Mouse (Mus musculus) kidney, adult 10 weeks (tissue): Measurements from ENCODE around the gene Olfr923. TPM values are rescaled to one million over a fixed set of nuclear protein-coding genes. Genes with fewer than 3 reads are reported as not detected.

Experiments
- polyA plus RNA-seq: library from polyadenylated mRNA; stranded (reverse); fragments of 350-450 nt; fragmentation: Illumina TruSeq; extraction: RNeasy Lipid Tissue Mini Kit (QIAGEN cat#74804); gene quantifications from one replicate; pipeline ENCODE4 v1.2.3, GENCODE M21; 2014; ENCODE audit warnings: low read depth, low replicate concordance

Olfr923 gene
- polyA plus RNA-seq = not detected

GRCm38 (mm10) chr9:38826245-38826644 is at the start of gene Olfr923:
Gene Olfr923, plus strand, starts transcription at chr9:38826545.

DNA sequence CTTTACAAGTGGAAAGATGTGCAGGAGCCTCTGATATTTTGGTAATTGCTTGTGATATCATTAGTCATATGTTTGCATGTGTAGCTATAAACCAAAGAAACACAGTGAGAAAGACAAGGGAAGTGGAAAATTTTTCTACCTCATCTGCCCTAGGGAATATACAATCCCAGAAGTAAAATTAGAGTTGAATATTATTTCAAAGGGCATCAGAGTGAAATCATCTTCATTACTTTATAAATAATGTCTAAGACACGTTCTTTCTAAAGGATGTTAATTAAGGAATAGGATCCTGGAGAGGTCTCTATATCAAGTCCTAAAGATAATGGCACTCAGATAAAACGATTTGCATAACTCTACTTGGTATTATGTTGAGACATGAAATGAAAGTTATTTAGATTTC is 12.0 kb upstream of the Olfr923 start, which contains the start of gene Olfr922:
Gene Olfr922 (plus strand): TSS at position 301 of the 400 bp plus-strand sequence.

DNA sequence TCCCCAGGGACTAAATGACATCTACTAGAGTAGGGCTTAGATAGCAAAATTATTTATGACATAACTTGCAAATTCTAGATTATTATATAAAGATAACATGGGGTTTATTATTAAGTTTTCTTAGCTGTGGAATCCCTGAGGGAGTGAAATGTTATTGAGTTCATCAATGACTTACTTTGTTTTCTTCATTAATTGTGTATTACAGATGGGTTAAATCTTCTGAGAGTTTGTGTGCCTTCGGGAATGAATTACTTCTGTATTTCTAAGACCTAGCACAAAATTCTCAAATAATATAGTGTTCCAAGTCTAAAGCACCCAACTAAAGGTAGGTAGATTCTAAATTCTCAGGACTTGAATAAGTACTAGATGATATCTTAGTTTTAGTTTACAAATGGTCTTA is 17.8 kb downstream of the Olfr923 start, which contains the start of gene Olfr924:
Gene Olfr924 (plus strand): TSS at position 301 of the 400 bp plus-strand sequence.

GRCm38 (mm10) chr9:38854760-38855159 is 28.4 kb downstream of the Olfr923 start, which contains the start of gene Olfr26:
Gene Olfr26, plus strand, starts transcription at chr9:38855060.

DNA sequence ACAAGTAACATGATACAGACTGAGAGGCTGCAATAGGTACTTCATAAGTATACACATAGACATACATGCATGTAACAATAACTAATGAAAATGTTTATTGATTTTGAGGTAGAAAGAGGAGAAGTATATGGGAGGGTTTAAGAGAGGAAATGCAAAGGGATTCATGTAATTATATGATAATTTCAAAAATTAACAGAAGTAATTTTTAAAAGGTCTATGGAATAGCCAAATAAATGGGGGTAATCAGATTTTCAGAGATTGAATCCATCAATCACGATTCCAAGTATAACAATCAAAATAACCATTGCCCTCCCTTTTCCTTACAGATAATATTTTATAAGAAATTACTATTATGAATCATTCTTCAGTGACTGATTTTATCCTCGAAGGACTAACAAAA is 50.5 kb downstream of the Olfr923 start, which contains the start of gene Olfr926:
Gene Olfr926 (plus strand): TSS at position 301 of the 400 bp plus-strand sequence.

Other genes with a start within 250 kb of the Olfr923 start
- gene Olfr912, start 246.4 kb upstream of the Olfr923 start, polyA plus RNA-seq = not detected
- gene Olfr913, start 233.8 kb upstream of the Olfr923 start, polyA plus RNA-seq = not detected
- not detected for gene Olfr914, start 221.4 kb upstream of the Olfr923 start, polyA plus RNA-seq
- gene Olfr916, start 166.7 kb upstream of the Olfr923 start, polyA plus RNA-seq = not detected
- not detected for gene Olfr917, start 160.7 kb upstream of the Olfr923 start, polyA plus RNA-seq
- gene Olfr918, start 151.9 kb upstream of the Olfr923 start, polyA plus RNA-seq = not detected
- not detected for gene Olfr919, start 122.9 kb upstream of the Olfr923 start, polyA plus RNA-seq
- 67.2 TPM for gene Vwa5a, start 108.3 kb upstream of the Olfr923 start, polyA plus RNA-seq
- 0.57 TPM for gene Olfr920, start 74.2 kb upstream of the Olfr923 start, polyA plus RNA-seq
- not detected for gene Olfr921, start 53.5 kb upstream of the Olfr923 start, polyA plus RNA-seq
- gene Olfr922, start 11.9 kb upstream of the Olfr923 start, polyA plus RNA-seq = not detected
- gene Olfr924, start 17.9 kb downstream of the Olfr923 start, polyA plus RNA-seq = not detected
- gene Olfr26, start 28.5 kb downstream of the Olfr923 start, polyA plus RNA-seq = not detected
- not detected for gene Olfr926, start 50.6 kb downstream of the Olfr923 start, polyA plus RNA-seq
- not detected for gene Olfr930, start 103.3 kb downstream of the Olfr923 start, polyA plus RNA-seq
- not detected for gene Olfr933, start 145.8 kb downstream of the Olfr923 start, polyA plus RNA-seq
- gene Olfr934, start 161.8 kb downstream of the Olfr923 start, polyA plus RNA-seq = not detected
- gene Olfr935, start 173.1 kb downstream of the Olfr923 start, polyA plus RNA-seq = not detected
- not detected for gene Olfr146, start 196.8 kb downstream of the Olfr923 start, polyA plus RNA-seq
- gene Olfr937, start 238.4 kb downstream of the Olfr923 start, polyA plus RNA-seq = not detected